Mouse (Mus musculus) heart, adult 2 months (tissue): ENCODE results near the gene Fbxl13.

Experiments used
- CTCF ChIP-seq: fragments of 200-600 bp; IDR thresholded peaks from 2 replicates; pipeline ENCODE4 v1.8.1; 2022; ENCODE audit warnings: antibody characterized with exemption, mild to moderate bottlenecking, moderate library complexity
- EP300 ChIP-seq: fragments of 200-500 bp; IDR thresholded peaks from 2 replicates; pipeline ENCODE4 v1.6.1; 2011; ENCODE audit warnings: low read depth, low read length, control low read depth; ENCODE audit not compliant: insufficient read depth
- POLR2A ChIP-seq: fragments of 200-500 bp; IDR thresholded peaks from 2 replicates; pipeline ENCODE4 v1.6.1; 2011; ENCODE audit warnings: mild to moderate bottlenecking, low read depth, low read length, control low read depth; ENCODE audit not compliant: insufficient read depth

DNA sequence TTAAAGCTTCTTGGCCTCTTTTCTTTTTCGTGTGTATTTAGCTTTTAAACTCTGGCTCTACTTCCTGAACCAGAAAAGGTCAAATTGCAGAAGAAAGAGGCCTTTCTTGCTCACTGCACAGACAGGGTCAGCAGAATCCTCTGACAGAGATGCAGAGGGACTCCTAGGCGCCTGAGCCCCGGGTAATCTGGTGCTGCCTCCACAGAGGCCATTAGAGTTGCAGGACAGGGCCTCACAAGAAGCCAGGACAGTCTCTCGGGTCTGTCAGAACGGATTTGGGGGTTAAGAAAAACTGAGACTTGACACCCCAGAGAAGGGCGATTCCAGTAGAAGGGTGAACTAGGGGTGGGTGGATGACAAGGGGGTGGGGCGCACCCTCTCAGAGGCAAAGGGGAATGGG, 178.0 kb downstream of the Fbxl13 start:
- TF ChIP-seq CTCF, result no peak
- no peak for TF ChIP-seq POLR2A
- no peak for TF ChIP-seq EP300
